Mouse (Mus musculus) hindbrain, embryonic 16.5 days (tissue): ENCODE data around the gene Olfr288. TPM values are rescaled to one million over a fixed set of nuclear protein-coding genes. Genes with fewer than 3 reads are reported as not detected.

Experiments
- ATAC-seq: fragments of 200-750 bp; cut with Nextera tagmentation; 2 replicates; pipeline ENCODE4 v1.8.0; 2017; ENCODE audit warnings: moderate TSS enrichment, moderate library complexity
- H3K27ac ChIP-seq: fragments of 300-500 bp; sonication (generic); 2 replicates; pipeline ENCODE4 v1.5.1; 2014; ENCODE audit warnings: low read depth, mild to moderate bottlenecking, control low read depth, low read length, moderate library complexity
- H3K27me3 ChIP-seq: fragments of 300-500 bp; sonication (generic); replicated peaks from 2 replicates; pipeline ENCODE4 v1.6.1; 2014; ENCODE audit warnings: low read length; ENCODE audit not compliant: control insufficient read depth, insufficient read depth
- H3K36me3 ChIP-seq: fragments of 300-500 bp; sonication (generic); 2 replicates; pipeline ENCODE4 v1.6.1; 2014; ENCODE audit warnings: mild to moderate bottlenecking, low read length, moderate library complexity, mixed read lengths; ENCODE audit not compliant: control insufficient read depth, insufficient read depth
- H3K4me1 ChIP-seq: fragments of 300-500 bp; sonication (generic); 2 replicates; pipeline ENCODE4 v1.6.1; 2014; ENCODE audit warnings: low read depth, low read length; ENCODE audit not compliant: control insufficient read depth, insufficient read depth
- H3K4me2 ChIP-seq: fragments of 300-500 bp; sonication (generic); 2 replicates; pipeline ENCODE4 v1.6.1; 2014; ENCODE audit warnings: mild to moderate bottlenecking, low read length, control low read depth, moderate library complexity
- H3K4me3 ChIP-seq: fragments of 300-500 bp; sonication (generic); 2 replicates; pipeline ENCODE4 v1.5.1; 2014; ENCODE audit warnings: mild to moderate bottlenecking, low read length, control low read depth, moderate library complexity
- H3K9ac ChIP-seq: fragments of 300-500 bp; sonication (generic); 2 replicates; pipeline ENCODE4 v1.6.1; 2014; ENCODE audit warnings: low read depth, mild to moderate bottlenecking, control low read depth, low read length, moderate library complexity
- H3K9me3 ChIP-seq: fragments of 300-500 bp; sonication (generic); 2 replicates; pipeline ENCODE4 v1.6.1; 2014; ENCODE audit warnings: mild to moderate bottlenecking, low read length, moderate library complexity; ENCODE audit not compliant: control insufficient read depth
- WGBS: fragments of 180-500 bp; shearing (Covaris S2); extraction: QIAGEN DNeasy Blood & Tissue Kit; methylation state at CpG from one replicate; pipeline ENCODE4 v1.1.7; 2014; 5-methylcytosine and 5-hydroxymethylcytosine counted together
- polyA plus RNA-seq: library from polyadenylated mRNA; unstranded; fragments of >200 nt; fragmentation: Nextera tagmentation; extraction: Ambion mirVana; gene quantifications from 2 replicates; pipeline ENCODE4 v1.2.1, GENCODE M21; 2015

The Olfr288 gene
- polyA plus RNA-seq, 1 experiment from 2014 or later = not detected

- Histone ChIP-seq H3K27ac (peak overlapping the region; percentile 82), H3K36me3 (peaks cover 16% of the 10 kb centered on the region), H3K9ac (peak overlapping the region; percentile 100), H3K27me3 (no peaks in the 10 kb centered on the region), H3K4me1 (peaks cover 12% of the 10 kb centered on the region), H3K4me2 (peak overlapping the region; percentile 71), H3K4me3 (peak overlapping the region; percentile 98), H3K9me3 (no peaks in the 10 kb centered on the region)
- peak; percentile 37 for ATAC-seq
- 2% methylated on average over 33 of the region's 36 CpGs for WGBS
These were observed 50.4 kb downstream of the Olfr288 start for GRCm38 (mm10) chr15:98144861-98145507.

- H3K27me3 ChIP-seq = no peaks in the 10 kb centered on the region
- peaks cover 12% of the 10 kb centered on the region for H3K4me1 ChIP-seq
- H3K4me3 ChIP-seq = no peak overlapping the region
- 80% methylated on average over 10 of the region's 10 CpGs for WGBS
- no peak for ATAC-seq
- H3K27ac ChIP-seq = no peak overlapping the region
- no peak overlapping the region for H3K9ac ChIP-seq
- peaks cover 18% of the 10 kb centered on the region for H3K36me3 ChIP-seq
- H3K4me2 ChIP-seq = no peak overlapping the region
- no peaks in the 10 kb centered on the region for H3K9me3 ChIP-seq
These were observed 52.8 kb downstream of the Olfr288 start for GRCm38 (mm10) chr15:98142515-98142914.

- H3K27ac ChIP-seq = no peak overlapping the region
- no peak overlapping the region for H3K4me3 ChIP-seq
- ATAC-seq = no peak
- no peak overlapping the region for H3K4me2 ChIP-seq
- H3K4me1 ChIP-seq = peaks cover 9% of the 10 kb centered on the region
- 97% methylated on average over 5 of the region's 5 CpGs for WGBS
- H3K27me3 ChIP-seq = no peaks in the 10 kb centered on the region
- H3K9me3 ChIP-seq = no peaks in the 10 kb centered on the region
- H3K9ac ChIP-seq = no peak overlapping the region
- H3K36me3 ChIP-seq = peaks cover 31% of the 10 kb centered on the region
These were observed 54.5 kb downstream of the Olfr288 start for GRCm38 (mm10) chr15:98140809-98141208.

GRCm38 (mm10) chr15:98139763-98140162 is 55.6 kb downstream of the Olfr288 start:
- peaks cover 37% of the 10 kb centered on the region for H3K36me3 ChIP-seq
- no peaks in the 10 kb centered on the region for H3K27me3 ChIP-seq
- H3K4me1 ChIP-seq = peaks cover 7% of the 10 kb centered on the region
- no peak overlapping the region for H3K4me2 ChIP-seq
- ATAC-seq = no peak
- no peak overlapping the region for H3K9ac ChIP-seq
- WGBS = 79% methylated on average over 7 of the region's 7 CpGs
- H3K9me3 ChIP-seq = no peaks in the 10 kb centered on the region
- H3K4me3 ChIP-seq = no peak overlapping the region
- no peak overlapping the region for H3K27ac ChIP-seq

- no peaks in the 10 kb centered on the region; the same call in 1 of the 2 replicates for H3K4me1 ChIP-seq
- H3K4me3 ChIP-seq = no peak overlapping the region
- H3K36me3 ChIP-seq = peaks cover 37% of the 10 kb centered on the region
- H3K27ac ChIP-seq = no peak overlapping the region
- no peak for ATAC-seq
- 93% methylated on average over 9 of the region's 9 CpGs for WGBS
- no peaks in the 10 kb centered on the region for H3K27me3 ChIP-seq
- H3K4me2 ChIP-seq = no peak overlapping the region
- H3K9ac ChIP-seq = no peak overlapping the region
- no peaks in the 10 kb centered on the region for H3K9me3 ChIP-seq
These were observed 58.5 kb downstream of the Olfr288 start for GRCm38 (mm10) chr15:98136871-98137270.

Other genes with a start within 250 kb of the Olfr288 start
- gene Tmem106c, start 231.3 kb downstream of the Olfr288 start, polyA plus RNA-seq = 58.3 and 60.6 TPM in 2 replicates
- gene Col2a1, start 190.8 kb downstream of the Olfr288 start, polyA plus RNA-seq = 11.9 and 43.4 TPM in 2 replicates
- 99.4 and 106 TPM in 2 replicates for gene Pfkm, start 103.0 kb downstream of the Olfr288 start, polyA plus RNA-seq
- gene Senp1, start 101.8 kb downstream of the Olfr288 start, polyA plus RNA-seq = 17.3 and 18.9 TPM in 2 replicates
- gene Asb8, start 29.9 kb downstream of the Olfr288 start, polyA plus RNA-seq = 61.0 and 64.4 TPM in 2 replicates
- 130 and 139 TPM in 2 replicates for gene Ccdc184, start 28.4 kb downstream of the Olfr288 start, polyA plus RNA-seq
- not detected in 2 replicates for gene Gm44579, start 25.4 kb upstream of the Olfr288 start, polyA plus RNA-seq
- gene Olfr287, start 25.5 kb upstream of the Olfr288 start, polyA plus RNA-seq = 0.42 and 1.0 TPM in 2 replicates
- not detected in 2 replicates for gene Olfr286, start 38.9 kb upstream of the Olfr288 start, polyA plus RNA-seq
- not detected in 2 replicates for gene H1fnt, start 61.8 kb upstream of the Olfr288 start, polyA plus RNA-seq
- gene Zfp641, start 100.6 kb upstream of the Olfr288 start, polyA plus RNA-seq = 11.2 and 13.1 TPM in 2 replicates
- gene Olfr285, start 121.8 kb upstream of the Olfr288 start, polyA plus RNA-seq = not detected in 2 replicates
- gene Olfr284, start 145.4 kb upstream of the Olfr288 start, polyA plus RNA-seq = not detected in 2 replicates
- gene Olfr283, start 185.4 kb upstream of the Olfr288 start, polyA plus RNA-seq = not detected in 2 replicates
- gene Olfr282, start 235.7 kb upstream of the Olfr288 start, polyA plus RNA-seq = not detected in 2 replicates